Mouse (Mus musculus): ENCODE results near the gene Neurl2. TPM values are rescaled to one million over a fixed set of nuclear protein-coding genes. Genes with fewer than 3 reads are reported as not detected.
"Not testable (repeated sequence)": the region's sequence is repeated elsewhere in the genome, so short reads cannot be mapped to it uniquely, and the experiment has no call there.

The Neurl2 gene
- polyA plus RNA-seq, 1 experiment from 2014 or later = 7.9 TPM

GRCm38 (mm10) chr2:164805332-164805718, 27.9 kb downstream of the Neurl2 start:
- WGBS = 1% methylated on average over 21 of the region's 21 CpGs
- Histone ChIP-seq H3K4me2 (replicated peaks) (peak overlapping the region; percentile 64), H3K9ac (peak overlapping the region; percentile 73), H3K36me3 (replicated peaks; ENCODE audit: control insufficient read depth, insufficient read depth) (peaks cover 25% of the 10 kb centered on the region), H3K4me1 (replicated peaks; ENCODE audit: control insufficient read depth, insufficient read depth, low read length) (peaks cover 21% of the 10 kb centered on the region; the same call in 1 of the 2 replicates), H3K27ac (peak overlapping the region; percentile 83), H3K9me3 (ENCODE audit: control insufficient read depth, low read length) (no peaks in the 10 kb centered on the region), H3K27me3 (ENCODE audit: control insufficient read depth, insufficient read depth, low read length) (no peaks in the 10 kb centered on the region), H3K4me3 (replicated peaks; ENCODE audit: low read length) (peak overlapping the region; percentile 67)
- ATAC-seq (ENCODE audit: low FRiP score) (peak; percentile 53; the same call in 1 of the 2 replicates), DNase-seq (ENCODE audit: low spot score) (no peak)

- H3K4me3 ChIP-seq (replicated peaks; ENCODE audit: low read length) = peak within 1 kb of the TSS; percentile 67
- H3K4me1 ChIP-seq (replicated peaks; ENCODE audit: control insufficient read depth, insufficient read depth, low read length) = peaks cover 21% of the 10 kb centered on the region; the same call in 1 of the 2 replicates
- H3K9me3 ChIP-seq (ENCODE audit: control insufficient read depth, low read length) = no peaks in the 10 kb centered on the region
- peak within 1 kb of the TSS; percentile 64 for H3K4me2 ChIP-seq (replicated peaks)
- peak; percentile 99 for DNase-seq (ENCODE audit: low spot score)
- peak within 1 kb of the TSS; percentile 85 for H3K27ac ChIP-seq
- no peaks in the 10 kb centered on the region for H3K27me3 ChIP-seq (ENCODE audit: control insufficient read depth, insufficient read depth, low read length)
- H3K36me3 ChIP-seq (replicated peaks; ENCODE audit: control insufficient read depth, insufficient read depth) = peaks cover 31% of the 10 kb centered on the region
- peak within 1 kb of the TSS; percentile 75 for H3K9ac ChIP-seq
- WGBS = 0% methylated on average over 47 of the region's 47 CpGs
- ATAC-seq (ENCODE audit: low FRiP score) = peak; percentile 97
Observed at GRCm38 (mm10) chr2:164804533-164805331, 28.5 kb downstream of the Neurl2 start, which contains the start of the genes Acot8 and Zswim3. TSS of gene Acot8 (minus strand) at chr2:164804882. TSS of gene Zswim3 (plus strand) at chr2:164805098.

GRCm38 (mm10) chr2:164803921-164804313, 29.3 kb downstream of the Neurl2 start:
- Histone ChIP-seq H3K4me2 (replicated peaks) (peak overlapping the region; percentile 64), H3K9ac (peak overlapping the region; percentile 75), H3K27ac (no peak overlapping the region), H3K4me1 (replicated peaks; ENCODE audit: control insufficient read depth, insufficient read depth, low read length) (peaks cover 21% of the 10 kb centered on the region; the same call in 1 of the 2 replicates), H3K36me3 (replicated peaks; ENCODE audit: control insufficient read depth, insufficient read depth) (peaks cover 33% of the 10 kb centered on the region), H3K9me3 (ENCODE audit: control insufficient read depth, low read length) (no peaks in the 10 kb centered on the region), H3K4me3 (replicated peaks; ENCODE audit: low read length) (peak overlapping the region; percentile 67), H3K27me3 (ENCODE audit: control insufficient read depth, insufficient read depth, low read length) (no peaks in the 10 kb centered on the region)
- WGBS = 67% methylated on average over 1 of the region's 1 CpGs
- ATAC-seq (ENCODE audit: low FRiP score) (no peak), DNase-seq (ENCODE audit: low spot score) (no peak)

- peak overlapping the region; percentile 64 for H3K4me2 ChIP-seq (replicated peaks)
- H3K27me3 ChIP-seq (ENCODE audit: control insufficient read depth, insufficient read depth, low read length) = no peaks in the 10 kb centered on the region
- no peak for DNase-seq (ENCODE audit: low spot score)
- H3K9me3 ChIP-seq (ENCODE audit: control insufficient read depth, low read length) = no peaks in the 10 kb centered on the region
- H3K4me1 ChIP-seq (replicated peaks; ENCODE audit: control insufficient read depth, insufficient read depth, low read length) = peaks cover 21% of the 10 kb centered on the region; the same call in 1 of the 2 replicates
- no peak for ATAC-seq (ENCODE audit: low FRiP score)
- H3K27ac ChIP-seq = no peak overlapping the region
- H3K4me3 ChIP-seq (replicated peaks; ENCODE audit: low read length) = peak overlapping the region; percentile 67
- H3K9ac ChIP-seq = peak overlapping the region; percentile 75
- H3K36me3 ChIP-seq (replicated peaks; ENCODE audit: control insufficient read depth, insufficient read depth) = peaks cover 32% of the 10 kb centered on the region
- WGBS = 94% methylated on average over 16 of the region's 16 CpGs
Observed at GRCm38 (mm10) chr2:164803201-164803920, 29.9 kb downstream of the Neurl2 start.

- no peaks in the 10 kb centered on the region for H3K27me3 ChIP-seq (ENCODE audit: control insufficient read depth, insufficient read depth, low read length)
- H3K4me1 ChIP-seq (replicated peaks; ENCODE audit: control insufficient read depth, insufficient read depth, low read length) = peaks cover 15% of the 10 kb centered on the region; the same call in 1 of the 2 replicates
- H3K9me3 ChIP-seq (ENCODE audit: control insufficient read depth, low read length) = no peaks in the 10 kb centered on the region
- no peak overlapping the region for H3K4me2 ChIP-seq (replicated peaks)
- no peak overlapping the region for H3K27ac ChIP-seq
- DNase-seq (ENCODE audit: low spot score) (no peak), ATAC-seq (ENCODE audit: low FRiP score) (no peak)
- no peak overlapping the region for H3K9ac ChIP-seq
- H3K36me3 ChIP-seq (replicated peaks; ENCODE audit: control insufficient read depth, insufficient read depth) = peaks cover 59% of the 10 kb centered on the region
- H3K4me3 ChIP-seq (replicated peaks; ENCODE audit: low read length) = no peak overlapping the region
- WGBS = 92% methylated on average over 13 of the region's 13 CpGs
Observed at GRCm38 (mm10) chr2:164800252-164801004, 32.8 kb downstream of the Neurl2 start.

- not testable (repeated sequence) for H3K9ac ChIP-seq; H3K4me1 ChIP-seq (replicated peaks; ENCODE audit: control insufficient read depth, insufficient read depth, low read length); H3K27ac ChIP-seq; H3K4me3 ChIP-seq (replicated peaks; ENCODE audit: low read length); H3K9me3 ChIP-seq (ENCODE audit: control insufficient read depth, low read length); DNase-seq (ENCODE audit: low spot score); ATAC-seq (ENCODE audit: low FRiP score); H3K4me2 ChIP-seq (replicated peaks); H3K27me3 ChIP-seq (ENCODE audit: control insufficient read depth, insufficient read depth, low read length)
- 83% methylated on average over 6 of the region's 6 CpGs for WGBS
- H3K36me3 ChIP-seq (replicated peaks; ENCODE audit: control insufficient read depth, insufficient read depth) = peaks cover 69% of the 10 kb centered on the region
Observed at GRCm38 (mm10) chr2:164798554-164798953, 34.7 kb downstream of the Neurl2 start.

- H3K27me3 ChIP-seq (ENCODE audit: control insufficient read depth, insufficient read depth, low read length) = no peaks in the 10 kb centered on the region
- no peaks in the 10 kb centered on the region for H3K9me3 ChIP-seq (ENCODE audit: control insufficient read depth, low read length)
- H3K27ac ChIP-seq = no peak overlapping the region
- H3K4me2 ChIP-seq (replicated peaks) = no peak overlapping the region
- H3K9ac ChIP-seq = no peak overlapping the region
- 84% methylated on average over 4 of the region's 4 CpGs for WGBS
- no peaks in the 10 kb centered on the region for H3K4me1 ChIP-seq (replicated peaks; ENCODE audit: control insufficient read depth, insufficient read depth, low read length)
- DNase-seq (ENCODE audit: low spot score) (no peak), ATAC-seq (ENCODE audit: low FRiP score) (no peak)
- no peak overlapping the region for H3K4me3 ChIP-seq (replicated peaks; ENCODE audit: low read length)
- peaks cover 84% of the 10 kb centered on the region for H3K36me3 ChIP-seq (replicated peaks; ENCODE audit: control insufficient read depth, insufficient read depth)
Observed at GRCm38 (mm10) chr2:164795868-164796267, 37.4 kb downstream of the Neurl2 start.

GRCm38 (mm10) chr2:164794293-164794692, 39.0 kb downstream of the Neurl2 start:
- ATAC-seq (ENCODE audit: low FRiP score) (0 out of 2 replicates have a peak, but pooled peaks have one; percentile 28), DNase-seq (ENCODE audit: low spot score) (peak; percentile 89)
- H3K36me3 ChIP-seq (replicated peaks; ENCODE audit: control insufficient read depth, insufficient read depth) = peaks cover 83% of the 10 kb centered on the region
- no peak overlapping the region for H3K9ac ChIP-seq
- WGBS = 37% methylated on average over 5 of the region's 5 CpGs
- no peak overlapping the region for H3K4me2 ChIP-seq (replicated peaks)
- H3K27me3 ChIP-seq (ENCODE audit: control insufficient read depth, insufficient read depth, low read length) = no peaks in the 10 kb centered on the region
- no peak overlapping the region for H3K27ac ChIP-seq
- no peaks in the 10 kb centered on the region for H3K9me3 ChIP-seq (ENCODE audit: control insufficient read depth, low read length)
- H3K4me1 ChIP-seq (replicated peaks; ENCODE audit: control insufficient read depth, insufficient read depth, low read length) = no peaks in the 10 kb centered on the region
- no peak overlapping the region for H3K4me3 ChIP-seq (replicated peaks; ENCODE audit: low read length)
